Mouse (Mus musculus) forebrain, embryonic 16.5 days (tissue): Measurements from ENCODE around the gene Pdlim4. TPM values are rescaled to one million over a fixed set of nuclear protein-coding genes. Genes with fewer than 3 reads are reported as not detected.
A peak's percentile ranks its signal among the peaks of the same experiment; 100 is the strongest.
"Not testable (repeated sequence)": the region's sequence is repeated elsewhere in the genome, so short reads cannot be mapped to it uniquely, and the experiment has no call there.

Source experiments
- ATAC-seq: fragments of 200-750 bp; cut with Nextera tagmentation; 2 replicates; pipeline ENCODE4 v1.8.0; 2017; ENCODE audit warnings: mild to moderate bottlenecking, moderate library complexity
- H3K27ac ChIP-seq: fragments of 300-500 bp; sonication (generic); 2 replicates; pipeline ENCODE4 v1.5.1; 2014; ENCODE audit warnings: low read length, control low read depth
- H3K27me3 ChIP-seq: fragments of 300-500 bp; sonication (generic); replicated peaks from 2 replicates; pipeline ENCODE4 v1.6.1; 2014; ENCODE audit warnings: low read length; ENCODE audit not compliant: control insufficient read depth, insufficient read depth
- H3K36me3 ChIP-seq: fragments of 300-500 bp; sonication (generic); 2 replicates; pipeline ENCODE4 v1.6.1; 2014; ENCODE audit not compliant: control insufficient read depth, insufficient read depth
- H3K4me1 ChIP-seq: fragments of 300-500 bp; sonication (generic); replicated peaks from 2 replicates; pipeline ENCODE4 v1.6.1; 2014; ENCODE audit warnings: low read length; ENCODE audit not compliant: control insufficient read depth, insufficient read depth
- H3K4me2 ChIP-seq: fragments of 300-500 bp; sonication (generic); 2 replicates; pipeline ENCODE4 v1.6.1; 2014; ENCODE audit warnings: mild to moderate bottlenecking, low read length, control low read depth
- H3K4me3 ChIP-seq: fragments of 300-500 bp; sonication (generic); replicated peaks from 2 replicates; pipeline ENCODE4 v1.5.1; 2014; ENCODE audit warnings: mild to moderate bottlenecking, low read length, control low read depth
- H3K9ac ChIP-seq: fragments of 300-500 bp; sonication (generic); replicated peaks from 2 replicates; pipeline ENCODE4 v1.6.1; 2014; ENCODE audit warnings: low read depth, low read length, control low read depth
- H3K9me3 ChIP-seq: fragments of 300-500 bp; sonication (generic); 2 replicates; pipeline ENCODE4 v1.6.1; 2016; ENCODE audit warnings: low read length; ENCODE audit not compliant: control insufficient read depth
- WGBS: fragments of 180-500 bp; shearing (Covaris S2); extraction: QIAGEN DNeasy Blood & Tissue Kit; methylation state at CpG from one replicate; pipeline ENCODE4 v1.1.7; 2014; 5-methylcytosine and 5-hydroxymethylcytosine counted together
- polyA plus RNA-seq: library from polyadenylated mRNA; unstranded; fragments of >200 nt; fragmentation: Nextera tagmentation; extraction: Ambion mirVana; gene quantifications from 2 replicates; pipeline ENCODE4 v1.2.1, GENCODE M21; 2015

The Pdlim4 gene
- polyA plus RNA-seq, 1 experiment from 2014 or later: 45.3 TPM

DNA sequence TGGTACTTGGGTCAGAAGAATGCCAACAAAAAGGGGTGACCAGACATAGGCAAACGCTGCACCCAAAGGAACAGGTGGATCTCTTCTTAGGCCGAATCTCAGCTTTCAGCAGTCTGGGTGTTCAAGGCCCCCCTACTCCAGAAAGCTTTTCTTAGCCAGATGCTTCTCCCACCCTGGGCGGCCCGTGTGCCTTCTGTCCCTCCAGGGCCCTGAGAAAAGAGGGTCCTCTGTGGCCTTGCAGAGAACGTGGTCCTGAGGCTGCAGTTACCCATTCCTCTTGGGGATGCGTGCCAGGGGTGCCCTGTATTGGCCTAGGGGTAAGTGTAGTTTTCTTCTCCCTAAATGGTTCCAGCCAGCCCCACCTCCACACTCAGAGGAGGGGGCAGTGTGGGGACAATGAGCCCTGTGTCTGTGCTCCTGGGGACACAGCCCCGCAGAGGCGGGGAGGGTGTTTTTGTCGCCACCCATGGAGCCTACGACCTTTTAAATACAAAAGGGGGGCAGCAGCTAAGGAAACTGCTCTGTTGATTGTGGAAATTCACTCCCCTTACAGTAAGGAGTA lies 10.7 kb downstream of the Pdlim4 start:
- no peak overlapping the region for H3K4me2 ChIP-seq
- ATAC-seq: peak; percentile 68
- H3K9ac ChIP-seq: peak overlapping the region; percentile 44; the same call in 1 of the 2 replicates
- peaks cover 44% of the 10 kb centered on the region for H3K4me1 ChIP-seq
- no peaks in the 10 kb centered on the region for H3K36me3 ChIP-seq
- H3K9me3 ChIP-seq: no peaks in the 10 kb centered on the region
- H3K27me3 ChIP-seq: no peaks in the 10 kb centered on the region
- WGBS: 19% methylated on average over 10 of the region's 10 CpGs
- H3K4me3 ChIP-seq: no peak overlapping the region
- H3K27ac ChIP-seq: peak overlapping the region; percentile 94

DNA sequence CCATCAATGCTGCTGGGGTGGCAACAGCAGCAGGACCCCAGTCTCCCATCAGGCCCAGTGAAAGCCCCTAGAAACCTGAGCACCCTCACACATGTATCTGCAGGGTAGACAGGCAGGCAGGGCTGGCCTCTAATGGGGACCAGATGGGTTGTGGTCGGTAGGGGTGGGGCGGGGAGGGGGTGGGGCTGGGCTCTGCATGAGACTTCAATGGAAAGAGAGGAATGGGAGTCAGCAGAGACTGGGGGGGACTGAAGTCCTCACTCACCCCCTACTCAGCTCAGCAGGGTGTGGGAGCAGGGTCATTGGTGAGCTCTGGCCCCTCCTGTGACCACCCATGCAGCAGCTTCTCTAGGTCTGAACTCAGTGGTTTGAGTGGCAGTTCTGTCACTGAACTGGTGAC lies 11.4 kb downstream of the Pdlim4 start:
- Histone ChIP-seq H3K36me3 (no peaks in the 10 kb centered on the region), H3K4me3 (no peak overlapping the region), H3K4me2 (no peak overlapping the region), H3K27me3 (no peaks in the 10 kb centered on the region), H3K27ac (peak overlapping the region; percentile 94), H3K4me1 (peaks cover 38% of the 10 kb centered on the region), H3K9me3 (no peaks in the 10 kb centered on the region), H3K9ac (no peak overlapping the region)
- ATAC-seq: no peak
- 42% methylated on average over 2 of the region's 2 CpGs for WGBS

- ATAC-seq: no peak
- no peaks in the 10 kb centered on the region for H3K9me3 ChIP-seq
- H3K36me3 ChIP-seq: no peaks in the 10 kb centered on the region
- WGBS: 35% methylated on average over 8 of the region's 8 CpGs
- no peak overlapping the region for H3K4me3 ChIP-seq
- H3K27me3 ChIP-seq: no peaks in the 10 kb centered on the region
- H3K4me1 ChIP-seq: peaks cover 30% of the 10 kb centered on the region
- H3K4me2 ChIP-seq: no peak overlapping the region
- H3K9ac ChIP-seq: no peak overlapping the region
- H3K27ac ChIP-seq: no peak overlapping the region
Observed at GRCm38 (mm10) chr11:54056132-54056531, 12.7 kb downstream of the Pdlim4 start.

DNA sequence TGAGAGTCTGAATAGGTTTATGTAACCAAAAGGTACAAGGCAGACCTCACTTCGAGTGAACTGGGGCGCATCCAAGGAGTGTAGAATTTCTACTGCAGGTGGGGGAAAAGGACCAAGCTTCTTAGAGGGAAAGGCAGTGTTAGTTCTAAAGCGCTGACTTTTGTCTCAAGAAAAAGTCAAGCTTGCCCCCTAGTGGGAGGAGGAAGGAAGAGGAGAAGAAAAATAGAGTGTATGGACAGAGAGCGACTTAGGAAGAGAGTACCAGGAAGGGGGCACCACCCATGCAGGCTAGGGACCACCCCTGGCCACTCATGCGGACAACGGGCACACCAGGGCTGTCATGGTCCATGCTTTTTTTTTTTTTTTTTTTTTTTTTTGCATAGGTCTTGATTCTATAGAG lies 14.6 kb downstream of the Pdlim4 start:
- Histone ChIP-seq H3K27me3 (no peaks in the 10 kb centered on the region), H3K4me3 (no peak overlapping the region), H3K4me1 (peaks cover 19% of the 10 kb centered on the region), H3K27ac (no peak overlapping the region), H3K4me2 (no peak overlapping the region), H3K9me3 (no peaks in the 10 kb centered on the region), H3K36me3 (no peaks in the 10 kb centered on the region), H3K9ac (no peak overlapping the region)
- ATAC-seq: no peak
- WGBS: 37% methylated on average over 6 of the region's 6 CpGs

DNA sequence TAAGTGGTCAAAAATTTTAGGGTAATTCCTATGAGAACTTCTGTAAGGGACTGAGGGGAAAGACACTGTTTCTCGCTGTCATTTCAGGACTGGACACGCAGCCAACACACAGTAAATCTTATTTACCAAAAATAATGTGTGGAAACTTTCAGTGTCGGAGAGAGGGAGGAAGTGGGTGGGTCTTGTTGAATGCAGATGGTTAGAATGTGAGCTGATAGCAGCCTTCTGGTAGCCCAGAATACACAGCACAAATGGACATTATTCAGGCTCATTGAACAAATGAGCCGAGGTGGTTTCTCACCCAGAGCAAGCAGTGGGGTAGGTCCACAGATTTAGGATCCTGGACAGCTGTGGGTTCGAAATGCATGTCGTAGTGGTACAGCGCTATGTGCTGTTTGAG lies 15.7 kb downstream of the Pdlim4 start:
- no peaks in the 10 kb centered on the region for H3K27me3 ChIP-seq
- no peak overlapping the region for H3K9ac ChIP-seq
- H3K27ac ChIP-seq: no peak overlapping the region
- H3K36me3 ChIP-seq: no peaks in the 10 kb centered on the region
- WGBS: 92% methylated on average over 7 of the region's 7 CpGs
- H3K4me3 ChIP-seq: no peak overlapping the region
- no peak for ATAC-seq
- H3K9me3 ChIP-seq: no peaks in the 10 kb centered on the region
- peaks cover 7% of the 10 kb centered on the region for H3K4me1 ChIP-seq
- no peak overlapping the region for H3K4me2 ChIP-seq

GRCm38 (mm10) chr11:54052128-54052527 lies 16.7 kb downstream of the Pdlim4 start:
- Histone ChIP-seq H3K27me3 (no peaks in the 10 kb centered on the region), H3K4me3 (no peak overlapping the region), H3K4me2 (no peak overlapping the region), H3K36me3 (no peaks in the 10 kb centered on the region), H3K4me1 (no peaks in the 10 kb centered on the region), H3K9ac (no peak overlapping the region), H3K9me3 (no peaks in the 10 kb centered on the region), H3K27ac (no peak overlapping the region)
- WGBS: 95% methylated on average over 5 of the region's 5 CpGs
- ATAC-seq: no peak

DNA sequence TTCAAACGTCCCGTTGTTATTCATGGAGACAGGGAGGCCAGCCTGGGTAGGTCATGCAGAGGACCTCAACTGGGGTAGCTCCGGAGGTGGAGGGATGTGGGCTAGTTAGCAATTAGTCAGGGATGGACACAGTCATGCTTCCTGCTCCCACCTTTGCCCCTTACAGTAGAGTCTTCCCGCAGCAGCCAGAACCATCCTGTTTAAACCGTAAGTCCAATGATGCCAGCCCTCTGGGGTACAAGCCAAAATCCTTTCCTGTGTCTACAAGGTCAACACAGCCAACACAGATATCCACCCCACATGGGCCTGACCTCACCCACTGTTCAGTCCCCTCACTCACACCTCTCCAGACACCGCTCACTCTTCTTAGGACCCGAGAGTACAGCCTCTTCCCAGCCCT lies 17.7 kb downstream of the Pdlim4 start:
- no peak overlapping the region for H3K4me3 ChIP-seq
- H3K36me3 ChIP-seq: no peaks in the 10 kb centered on the region
- no peak overlapping the region for H3K9ac ChIP-seq
- no peaks in the 10 kb centered on the region for H3K9me3 ChIP-seq
- WGBS: 85% methylated on average over 7 of the region's 7 CpGs
- no peak overlapping the region for H3K27ac ChIP-seq
- H3K4me2 ChIP-seq: no peak overlapping the region
- no peaks in the 10 kb centered on the region for H3K27me3 ChIP-seq
- ATAC-seq: no peak
- no peaks in the 10 kb centered on the region for H3K4me1 ChIP-seq

GRCm38 (mm10) chr11:54050205-54050604 lies 18.6 kb downstream of the Pdlim4 start:
- WGBS: 76% methylated on average over 2 of the region's 2 CpGs

DNA sequence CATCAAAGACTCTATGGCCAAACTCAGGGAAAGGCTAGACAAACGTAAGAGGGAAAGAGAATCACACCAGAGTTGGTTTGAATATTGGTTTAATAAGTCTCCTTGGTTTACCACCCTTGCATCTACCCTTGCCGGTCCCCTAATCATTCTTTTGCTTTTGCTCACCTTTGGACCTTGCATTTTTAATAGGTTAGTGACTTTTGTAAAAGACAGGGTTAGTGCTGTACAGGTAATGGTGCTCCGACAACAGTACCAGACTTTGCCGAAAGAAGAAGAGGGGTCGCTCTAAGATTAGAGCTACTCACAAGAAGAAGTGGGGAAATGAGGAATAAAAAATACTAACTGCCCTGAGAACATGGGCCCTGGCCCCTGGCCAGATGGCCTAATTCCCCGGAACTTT lies 28.1 kb downstream of the Pdlim4 start:
- Histone ChIP-seq H3K4me3 (no peak overlapping the region), H3K4me2 (no peak overlapping the region), H3K27me3 (no peaks in the 10 kb centered on the region), H3K9me3 (no peaks in the 10 kb centered on the region), H3K9ac (no peak overlapping the region), H3K4me1 (no peaks in the 10 kb centered on the region), H3K36me3 (no peaks in the 10 kb centered on the region), H3K27ac (no peak overlapping the region)
- no peak for ATAC-seq
- 96% methylated on average over 6 of the region's 6 CpGs for WGBS

More at GRCm38 (mm10) chr11:54050205-54050604, 18.6 kb downstream of the Pdlim4 start:
- H3K9ac ChIP-seq: no peak overlapping the region
- no peaks in the 10 kb centered on the region for H3K9me3 ChIP-seq
- no peak overlapping the region for H3K4me2 ChIP-seq
- no peaks in the 10 kb centered on the region for H3K36me3 ChIP-seq
- ATAC-seq: no peak
- H3K27ac ChIP-seq: no peak overlapping the region
- no peak overlapping the region for H3K4me3 ChIP-seq
- H3K27me3 ChIP-seq: no peaks in the 10 kb centered on the region
- H3K4me1 ChIP-seq: no peaks in the 10 kb centered on the region

GRCm38 (mm10) chr11:54032872-54033271 lies 35.9 kb downstream of the Pdlim4 start:
- not testable (repeated sequence) for H3K9ac ChIP-seq, H3K36me3 ChIP-seq, H3K27ac ChIP-seq, H3K27me3 ChIP-seq, H3K4me3 ChIP-seq, H3K9me3 ChIP-seq, ATAC-seq, H3K4me2 ChIP-seq, H3K4me1 ChIP-seq
- WGBS: 90% methylated on average over 1 of the region's 3 CpGs
